Mouse (Mus musculus): Measurements from ENCODE around the gene Apbb1.

- no peak for TF ChIP-seq GATA1 (IDR thresholded peaks at IDR 0.05; ENCODE audit: low read length)
- no peak for TF ChIP-seq TAL1 (IDR thresholded peaks at IDR 0.05; ENCODE audit: low read length)
Observed at GRCm38 (mm10) chr7:105562317-105562716, 19.1 kb downstream of the Apbb1 start.

All from erythroblast, embryonic 14.5 days (primary cell).